Mouse (Mus musculus) ES-Bruce4 (cell line): ENCODE measurements around the gene Ccr1l1. TPM values are rescaled to one million over a fixed set of nuclear protein-coding genes. Genes with fewer than 3 reads are reported as not detected.

ENCODE experiments used
- H3K27ac ChIP-seq: 2 replicates; pipeline ENCODE4 v1.5.1; 2012; ENCODE audit warnings: low read length, inconsistent platforms; ENCODE audit not compliant: insufficient read depth
- H3K27me3 ChIP-seq: 2 replicates; pipeline ENCODE4 v1.6.1; 2012; ENCODE audit warnings: mild to moderate bottlenecking, low read length, inconsistent platforms; ENCODE audit not compliant: control insufficient read depth, poor library complexity, insufficient read depth, severe bottlenecking
- H3K36me3 ChIP-seq: 2 replicates; pipeline ENCODE4 v1.6.1; 2012; ENCODE audit warnings: inconsistent platforms, mild to moderate bottlenecking, low read length, moderate library complexity; ENCODE audit not compliant: control insufficient read depth, poor library complexity, insufficient read depth, severe bottlenecking
- H3K4me1 ChIP-seq: one replicate; pipeline ENCODE4 v1.8.1; 2011; ENCODE audit warnings: low read length; ENCODE audit not compliant: control insufficient read depth, insufficient read depth
- H3K4me3 ChIP-seq: 2 replicates; pipeline ENCODE4 v1.5.1; 2011; ENCODE audit warnings: low read depth, mild to moderate bottlenecking, low read length
- H3K9ac ChIP-seq: 2 replicates; pipeline ENCODE4 v1.6.1; 2012; ENCODE audit warnings: low read depth, mild to moderate bottlenecking, inconsistent platforms; ENCODE audit not compliant: poor library complexity, severe bottlenecking
- H3K9me3 ChIP-seq: replicated peaks from 2 replicates; pipeline ENCODE4 v1.6.1; 2012; ENCODE audit warnings: mild to moderate bottlenecking, low read length, inconsistent platforms; ENCODE audit not compliant: control insufficient read depth, poor library complexity, insufficient read depth, severe bottlenecking
- CTCF ChIP-seq: IDR thresholded peaks from one replicate; pipeline ENCODE4 v1.8.1; 2011; ENCODE audit warnings: low read depth, low read length
- EP300 ChIP-seq: IDR thresholded peaks from 2 replicates; pipeline ENCODE4 v1.6.1; 2011; ENCODE audit warnings: low read depth, low read length; ENCODE audit not compliant: insufficient read depth
- POLR2A ChIP-seq: IDR thresholded peaks from one replicate; pipeline ENCODE4 v1.8.1; 2011; ENCODE audit warnings: low read length; ENCODE audit not compliant: insufficient read depth
- polyA plus RNA-seq: library from polyadenylated mRNA; stranded (reverse); fragments of >200 nt; gene quantifications from 2 replicates; pipeline ENCODE4 v1.2.4, GENCODE M21; 2011; ENCODE audit warnings: low read depth; ENCODE audit not compliant: missing spikeins, insufficient read depth, insufficient read length

Gene Ccr1l1
- polyA plus RNA-seq, 1 experiment = not detected

DNA sequence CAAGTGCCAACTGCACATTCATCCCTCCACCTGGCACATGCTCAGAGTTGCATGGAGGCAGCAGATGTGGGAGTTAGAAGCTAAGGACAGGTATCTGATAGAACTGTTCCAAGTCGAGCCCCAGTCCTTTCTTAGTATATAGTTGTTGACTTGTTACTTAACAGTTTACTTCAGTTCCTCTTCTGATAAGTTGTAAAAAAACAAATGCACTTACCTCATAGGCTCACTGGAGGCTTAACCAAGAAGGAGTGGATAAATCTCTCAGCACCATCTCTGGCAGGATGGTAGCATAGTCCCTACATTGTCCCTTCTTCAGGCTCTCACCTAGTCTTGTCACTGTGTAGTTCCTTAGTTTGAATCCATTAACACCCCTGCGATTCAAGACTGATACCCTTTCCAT is 34.5 kb upstream of the Ccr1l1 start:
- Histone ChIP-seq H3K27ac (no peak overlapping the region), H3K4me1 (no peaks in the 10 kb centered on the region), H3K9ac (no peak overlapping the region), H3K36me3 (no peaks in the 10 kb centered on the region), H3K4me3 (no peak overlapping the region), H3K9me3 (no peaks in the 10 kb centered on the region), H3K27me3 (no peaks in the 10 kb centered on the region)
- TF ChIP-seq CTCF (no peak), POLR2A (no peak)

DNA sequence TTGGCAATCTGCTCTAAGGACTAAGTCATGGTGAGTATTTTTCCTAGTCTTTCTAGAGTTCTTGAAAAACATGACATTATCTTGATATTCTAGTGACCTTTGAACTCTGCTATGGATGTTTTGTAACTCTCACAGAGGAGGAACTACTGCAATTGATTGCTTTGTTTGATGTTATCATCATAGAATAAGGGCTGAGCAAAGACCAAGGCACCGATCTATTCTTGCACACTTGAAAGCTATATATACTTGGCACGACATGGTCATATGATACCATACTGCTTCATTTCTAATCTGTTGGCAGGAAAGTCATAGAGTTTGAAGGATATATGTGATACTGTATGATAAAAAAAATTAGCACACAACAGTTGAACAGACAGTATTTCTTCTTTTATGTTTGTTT is 21.6 kb upstream of the Ccr1l1 start:
- Histone ChIP-seq H3K4me1 (no peaks in the 10 kb centered on the region), H3K27me3 (no peaks in the 10 kb centered on the region), H3K27ac (no peak overlapping the region)

DNA sequence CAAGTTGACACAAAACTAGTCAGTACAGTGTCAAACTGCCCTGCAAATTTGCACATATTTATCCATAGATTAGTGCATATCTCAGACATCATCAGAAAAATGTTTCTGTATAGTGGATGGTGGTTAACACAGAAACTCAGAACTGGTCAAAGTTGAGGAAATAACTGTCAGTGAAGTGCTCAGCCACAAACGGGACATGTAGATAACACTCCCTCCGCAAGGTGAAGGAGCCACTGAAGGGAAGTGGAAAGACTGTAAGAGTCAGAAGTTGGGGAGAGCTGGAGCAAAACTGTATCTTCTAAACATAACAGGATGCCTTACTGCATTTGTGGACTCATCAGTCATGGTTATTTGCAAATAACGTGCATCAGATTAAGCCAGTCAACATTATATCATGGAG is 19.5 kb upstream of the Ccr1l1 start:
- H3K4me1 ChIP-seq = no peaks in the 10 kb centered on the region
- TF ChIP-seq EP300 (no peak), POLR2A (no peak), CTCF (no peak)
- H3K36me3 ChIP-seq = no peaks in the 10 kb centered on the region
- H3K4me3 ChIP-seq = no peak overlapping the region
- no peak overlapping the region for H3K27ac ChIP-seq
- H3K27me3 ChIP-seq = no peaks in the 10 kb centered on the region
- H3K9me3 ChIP-seq = no peaks in the 10 kb centered on the region
- no peak overlapping the region for H3K9ac ChIP-seq

More for the DNA sequence above, 21.6 kb upstream of the Ccr1l1 start:
- Histone ChIP-seq H3K4me3 (no peak overlapping the region), H3K9ac (no peak overlapping the region), H3K36me3 (no peaks in the 10 kb centered on the region), H3K9me3 (no peaks in the 10 kb centered on the region)
- TF ChIP-seq EP300 (no peak), CTCF (no peak)

DNA sequence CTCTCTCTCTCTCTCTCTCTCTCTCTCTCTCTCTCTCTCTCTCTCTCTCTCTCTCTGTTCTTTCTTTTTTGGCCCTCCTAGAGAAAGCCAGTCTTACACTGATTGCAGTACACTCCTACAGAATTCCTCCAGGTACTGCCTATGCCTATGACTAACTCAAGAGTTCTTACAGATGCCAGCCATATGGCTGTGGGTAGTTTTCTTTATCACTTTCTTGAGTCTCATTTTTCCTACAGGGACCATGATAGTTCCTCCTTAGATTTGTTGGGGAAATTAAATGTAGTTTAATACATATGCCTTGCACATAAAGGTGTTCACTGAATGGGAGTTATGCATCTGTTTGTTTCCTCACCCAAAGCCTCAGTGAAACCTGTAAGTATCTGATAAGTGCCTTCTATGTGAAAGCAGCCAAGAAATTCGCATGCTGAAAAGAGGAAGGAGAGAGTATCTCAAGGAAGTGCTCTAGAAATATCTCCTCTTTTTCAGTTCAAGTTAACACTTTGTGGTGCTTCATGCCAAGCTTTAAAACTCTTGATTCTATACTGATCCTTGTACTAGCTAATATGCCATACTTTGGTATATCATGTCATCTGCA is 13.2 kb upstream of the Ccr1l1 start:
- no peak overlapping the region for H3K9ac ChIP-seq
- H3K4me3 ChIP-seq = no peak overlapping the region
- no peak overlapping the region for H3K27ac ChIP-seq
- no peaks in the 10 kb centered on the region for H3K4me1 ChIP-seq
- no peak for TF ChIP-seq POLR2A
- TF ChIP-seq EP300 = no peak
- no peak for TF ChIP-seq CTCF
- no peaks in the 10 kb centered on the region for H3K9me3 ChIP-seq
- no peaks in the 10 kb centered on the region for H3K27me3 ChIP-seq
- H3K36me3 ChIP-seq = no peaks in the 10 kb centered on the region

DNA sequence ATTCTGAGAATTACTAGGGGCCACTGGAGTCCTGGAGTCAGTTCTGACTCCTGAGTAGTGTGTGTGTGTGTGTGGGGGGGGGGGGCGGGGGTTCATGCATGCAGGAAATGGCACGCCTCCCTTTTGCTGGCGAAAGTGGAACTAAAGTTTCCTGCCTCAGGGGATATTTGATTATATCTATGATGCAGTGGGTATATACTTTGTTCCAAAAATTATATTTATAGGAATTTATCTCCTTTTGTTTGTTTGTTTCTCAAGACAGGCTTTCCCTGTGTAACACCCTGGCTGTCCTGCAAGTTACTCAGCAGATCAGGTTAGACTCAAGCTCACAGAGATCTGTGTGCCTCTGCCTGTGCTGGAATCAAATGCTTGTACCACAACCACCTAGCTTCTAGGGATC is 11.5 kb upstream of the Ccr1l1 start:
- TF ChIP-seq POLR2A = no peak
- no peak for TF ChIP-seq EP300
- no peak for TF ChIP-seq CTCF
- no peaks in the 10 kb centered on the region for H3K36me3 ChIP-seq

DNA sequence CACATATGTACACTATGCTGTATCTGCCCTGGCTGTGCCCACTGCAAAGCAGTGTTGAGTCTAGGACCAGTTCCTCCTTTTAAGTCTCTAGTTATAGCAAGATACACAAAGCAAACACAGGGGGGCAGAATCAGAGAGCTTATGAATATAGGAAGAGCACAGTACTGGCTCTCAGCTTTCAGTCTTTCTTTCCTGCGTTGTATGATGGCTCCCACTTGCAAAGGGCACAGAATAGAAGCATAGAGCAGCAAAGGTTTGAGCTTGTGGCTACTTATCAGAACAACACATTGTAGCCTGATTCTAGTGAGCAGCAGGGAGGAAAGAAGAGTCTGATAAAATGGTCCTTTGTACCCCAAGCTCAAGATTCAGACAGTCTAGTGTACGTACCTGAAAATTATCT is 8.0 kb upstream of the Ccr1l1 start:
- TF ChIP-seq POLR2A = no peak
- no peak for TF ChIP-seq EP300
- no peak for TF ChIP-seq CTCF
- no peaks in the 10 kb centered on the region for H3K36me3 ChIP-seq
- H3K27me3 ChIP-seq = no peaks in the 10 kb centered on the region
- H3K4me3 ChIP-seq = no peak overlapping the region
- H3K4me1 ChIP-seq = no peaks in the 10 kb centered on the region
- H3K27ac ChIP-seq = no peak overlapping the region
- H3K9ac ChIP-seq = no peak overlapping the region
- H3K9me3 ChIP-seq = no peaks in the 10 kb centered on the region

More for the DNA sequence above, 11.5 kb upstream of the Ccr1l1 start:
- Histone ChIP-seq H3K27me3 (no peaks in the 10 kb centered on the region), H3K4me3 (no peak overlapping the region), H3K27ac (no peak overlapping the region), H3K4me1 (no peaks in the 10 kb centered on the region), H3K9me3 (no peaks in the 10 kb centered on the region), H3K9ac (no peak overlapping the region)
